Mouse (Mus musculus): ENCODE measurements around the gene Apip. TPM values are rescaled to one million over a fixed set of nuclear protein-coding genes. Genes with fewer than 3 reads are reported as not detected.

The Apip gene
- total and polyA plus RNA-seq, 3 experiments = 49.2 to 68.4 (median 54.5) TPM

- peaks cover 27% of the 10 kb centered on the region for H3K27me3 ChIP-seq (ENCODE audit: insufficient read depth, low read length)
- no peak for TF ChIP-seq TAL1 (conservative IDR thresholded peaks at IDR 0.05; ENCODE audit: low read depth, low read length)
- no peak for TF ChIP-seq GATA1 (IDR thresholded peaks at IDR 0.05; ENCODE audit: borderline replicate concordance, low read length)
- no peak for TF ChIP-seq POLR2AphosphoS5 (IDR thresholded peaks at IDR 0.05; ENCODE audit: insufficient replicate concordance, low read depth, low read length)
- no peak for TF ChIP-seq GATA2 (IDR thresholded peaks at IDR 0.05; ENCODE audit: borderline replicate concordance, low read depth, low read length)
- no peak for TF ChIP-seq CTCF (IDR thresholded peaks at IDR 0.05; ENCODE audit: low read depth, low read length)
- no peaks in the 10 kb centered on the region for H3K9me3 ChIP-seq (replicated peaks)
- H3K4me1 ChIP-seq (ENCODE audit: insufficient read depth, low read depth, low read length) = peaks cover 9% of the 10 kb centered on the region
- no peaks in the 10 kb centered on the region for H3K36me3 ChIP-seq (replicated peaks)
- no peak for ATAC-seq (ENCODE audit: extremely low read depth, insufficient number of reproducible peaks, low FRiP score, poor library complexity, severe bottlenecking)
- H3K4me3 ChIP-seq (ENCODE audit: low read depth, low read length) = no peak overlapping the region
- DNase-seq (ENCODE audit: low spot score) = no peak
Measured at GRCm38 (mm10) chr2:103138529-103139265, 65.2 kb downstream of the Apip start.

Other genes starting within 250 kb of the Apip start
- gene Cd44, start 172.0 kb upstream of the Apip start, total RNA-seq (2014; fragmentation: Nextera tagmentation) = 79.2 and 80.0 TPM in 2 replicates
- gene Cd44, start 172.0 kb upstream of the Apip start, total RNA-seq (2017) = 39.8 and 40.7 TPM in 2 replicates
- gene Cd44, start 172.0 kb upstream of the Apip start, polyA plus RNA-seq (2012) = 2.9 and 5.5 TPM in 2 replicates
- 30.4 and 30.8 TPM in 2 replicates for gene Pdhx, start 162 bp upstream of the Apip start, total RNA-seq (2014; fragmentation: Nextera tagmentation)
- gene Pdhx, start 162 bp upstream of the Apip start, total RNA-seq (2017) = 32.6 and 36.1 TPM in 2 replicates
- gene Pdhx, start 162 bp upstream of the Apip start, polyA plus RNA-seq (2012) = 4.2 and 5.0 TPM in 2 replicates
- gene Ehf, start 229.6 kb downstream of the Apip start, total RNA-seq (2014; fragmentation: Nextera tagmentation) = 15.6 and 21.1 TPM in 2 replicates
- 0.64 and 0.98 TPM in 2 replicates for gene Ehf, start 229.6 kb downstream of the Apip start, total RNA-seq (2017)
- 0.14 and 0.15 TPM in 2 replicates for gene Ehf, start 229.6 kb downstream of the Apip start, polyA plus RNA-seq (2012)